In genomic region chr13:84057456-84057855, GRCm38 (mm10) we compare ENCODE assay signal across 13 mouse cellular contexts.
A peak's percentile ranks its signal among the peaks of the same experiment; 100 is the strongest.
DNase-seq lines count a peak whose midpoint lies in the region; ATAC-seq and TF ChIP-seq lines count a peak whose summit lies in the region.
"Had no signal": no experiment of that assay in that cellular context is flagged by ENCODE, and none has a peak within 500 bp of the region (broad histone marks: within the 10 kb centered on the region; RNA-seq: fewer than 3 reads in every experiment).

No protein-coding gene starts in this region.

- H3K27ac ChIP-seq in kidney, embryonic 16.5 days (ENCODE audit: low read length): no peak overlapping the region
- H3K27ac ChIP-seq in forebrain, embryonic 14.5 days (ENCODE audit: low read depth, low read length): peak overlapping the region; percentile 92
- peak overlapping the region; percentile 84 for H3K27ac ChIP-seq in hindbrain, postnatal 0 days
- H3K27ac ChIP-seq in neural tube, embryonic 12.5 days: peak overlapping the region; percentile 83
- H3K27ac ChIP-seq: liver, embryonic 13.5 days had no signal

- DNase-seq in kidney, postnatal 14 days: no peak
- DNase-seq in forebrain, embryonic 14.5 days (ENCODE audit: low spot score): peak; percentile 41
- no peak for DNase-seq in hindbrain, postnatal 0 days (ENCODE audit: low spot score)
- DNase-seq in cerebellum, adult 9-11 months: no peak
- DNase-seq in right cerebral cortex, postnatal 4 days: no peak
- DNase-seq in lung, adult 18-20 months: no peak
- DNase-seq: cerebellum, adult 11-12 months; kidney, postnatal 25 days; liver, embryonic 13.5 days; lung, postnatal 10 days had no signal

- H3K36me3 ChIP-seq in kidney, embryonic 16.5 days (ENCODE audit: insufficient read depth, low read length): no peaks in the 10 kb centered on the region
- no peaks in the 10 kb centered on the region for H3K36me3 ChIP-seq in forebrain, embryonic 14.5 days (ENCODE audit: control insufficient read depth, insufficient read depth, low read length)
- H3K36me3 ChIP-seq in hindbrain, postnatal 0 days (ENCODE audit: insufficient read depth, low read length): no peaks in the 10 kb centered on the region
- no peaks in the 10 kb centered on the region for H3K36me3 ChIP-seq in neural tube, embryonic 12.5 days
- H3K36me3 ChIP-seq: liver, embryonic 13.5 days had no signal

- peaks cover 17% of the 10 kb centered on the region for H3K4me1 ChIP-seq in kidney, embryonic 16.5 days (ENCODE audit: insufficient read depth, low read length)
- H3K4me1 ChIP-seq in forebrain, embryonic 14.5 days (ENCODE audit: control insufficient read depth, insufficient read depth, low read length): peaks cover 51% of the 10 kb centered on the region
- H3K4me1 ChIP-seq in hindbrain, postnatal 0 days (ENCODE audit: insufficient read depth, low read length): peaks cover 26% of the 10 kb centered on the region; the same call in 1 of the 2 replicates
- peaks cover 21% of the 10 kb centered on the region for H3K4me1 ChIP-seq in neural tube, embryonic 12.5 days
- H3K4me1 ChIP-seq: liver, embryonic 13.5 days had no signal

- no peaks in the 10 kb centered on the region for H3K9me3 ChIP-seq in kidney, embryonic 16.5 days (ENCODE audit: low read length)
- H3K9me3 ChIP-seq in forebrain, embryonic 14.5 days (replicated peaks; ENCODE audit: control insufficient read depth, low read length): no peaks in the 10 kb centered on the region
- no peaks in the 10 kb centered on the region for H3K9me3 ChIP-seq in hindbrain, postnatal 0 days (ENCODE audit: low read length)
- H3K9me3 ChIP-seq in neural tube, embryonic 12.5 days: no peaks in the 10 kb centered on the region
- H3K9me3 ChIP-seq: liver, embryonic 13.5 days had no signal

- peak; percentile 56; the same call in 1 of the 2 replicates for ATAC-seq in kidney, embryonic 16.5 days (ENCODE audit: low FRiP score, low TSS enrichment)
- no peak for ATAC-seq in forebrain, embryonic 14.5 days
- no peak for ATAC-seq in hindbrain, postnatal 0 days
- ATAC-seq in neural tube, embryonic 12.5 days (ENCODE audit: low FRiP score, low read depth): no peak
- ATAC-seq: activated CD4-positive, CD25-positive, alpha-beta regulatory T cell, adult 4 months had no signal

- TF ChIP-seq CTCF in hindbrain, postnatal 0 days (IDR thresholded peaks at IDR 0.05; ENCODE audit: low read depth): no peak

- H3K9ac ChIP-seq in kidney, embryonic 16.5 days (replicated peaks; ENCODE audit: low read length): no peak overlapping the region
- peak overlapping the region; percentile 54; the same call in 1 of the 2 replicates for H3K9ac ChIP-seq in forebrain, embryonic 14.5 days (ENCODE audit: low read length)
- H3K9ac ChIP-seq in hindbrain, postnatal 0 days (replicated peaks; ENCODE audit: low read length): peak overlapping the region; percentile 37; the same call in 1 of the 2 replicates
- H3K9ac ChIP-seq in neural tube, embryonic 12.5 days: no peak overlapping the region
- H3K9ac ChIP-seq: liver, embryonic 13.5 days had no signal

- H3K4me3 ChIP-seq in kidney, embryonic 16.5 days (ENCODE audit: low read length): no peak overlapping the region
- no peak overlapping the region for H3K4me3 ChIP-seq in forebrain, embryonic 14.5 days (ENCODE audit: low read depth, low read length)
- no peak overlapping the region for H3K4me3 ChIP-seq in hindbrain, postnatal 0 days (ENCODE audit: low read length)
- no peak overlapping the region for H3K4me3 ChIP-seq in neural tube, embryonic 12.5 days
- H3K4me3 ChIP-seq: liver, embryonic 13.5 days had no signal

- no peak overlapping the region for H3K4me2 ChIP-seq in kidney, embryonic 16.5 days (replicated peaks; ENCODE audit: low read depth, low read length)
- H3K4me2 ChIP-seq in forebrain, embryonic 14.5 days (ENCODE audit: low read length): peak overlapping the region; percentile 40
- peak overlapping the region; percentile 43; the same call in 1 of the 2 replicates for H3K4me2 ChIP-seq in hindbrain, postnatal 0 days (ENCODE audit: low read depth, low read length)
- H3K4me2 ChIP-seq in neural tube, embryonic 12.5 days (replicated peaks): no peak overlapping the region
- H3K4me2 ChIP-seq: liver, embryonic 13.5 days had no signal

- H3K27me3 ChIP-seq in kidney, embryonic 16.5 days (ENCODE audit: insufficient read depth, low read length): no peaks in the 10 kb centered on the region
- no peaks in the 10 kb centered on the region for H3K27me3 ChIP-seq in forebrain, embryonic 14.5 days (replicated peaks; ENCODE audit: control insufficient read depth, insufficient read depth, low read length)
- H3K27me3 ChIP-seq in hindbrain, postnatal 0 days (ENCODE audit: insufficient read depth, low read length): no peaks in the 10 kb centered on the region
- no peaks in the 10 kb centered on the region for H3K27me3 ChIP-seq in neural tube, embryonic 12.5 days (replicated peaks)

Comparison
In these comparisons a context has a peak if more than half of its experiments do, and no peak if none do; other contexts are left out.
1. H3K4me2 ChIP-seq: peak in forebrain, embryonic 14.5 days (single experiment) and hindbrain, postnatal 0 days (single experiment); none in kidney, embryonic 16.5 days (single experiment) and neural tube, embryonic 12.5 days (single experiment).
2. H3K9ac ChIP-seq: peak in forebrain, embryonic 14.5 days (single experiment) and hindbrain, postnatal 0 days (single experiment); none in kidney, embryonic 16.5 days (single experiment) and neural tube, embryonic 12.5 days (single experiment).